Mouse (Mus musculus) hindbrain, postnatal 0 days (tissue): ENCODE measurements around the gene Rad9a. TPM values are rescaled to one million over a fixed set of nuclear protein-coding genes. Genes with fewer than 3 reads are reported as not detected.

Source experiments
- ATAC-seq: fragments of 200-750 bp; cut with Nextera tagmentation; 2 replicates; pipeline ENCODE4 v1.8.0; 2017; ENCODE audit warnings: mild to moderate bottlenecking, moderate TSS enrichment, moderate library complexity
- DNase-seq: peaks from one replicate; pipeline ENCODE4 v3.0.0-alpha.2; 2015; ENCODE audit warnings: low spot score
- H3K27ac ChIP-seq: fragments of 300-500 bp; sonication (generic); 2 replicates; pipeline ENCODE4 v1.5.1; 2014; ENCODE audit warnings: mild to moderate bottlenecking
- H3K27me3 ChIP-seq: fragments of 300-500 bp; sonication (generic); 2 replicates; pipeline ENCODE4 v1.6.1; 2014; ENCODE audit warnings: low read length, mixed read lengths; ENCODE audit not compliant: insufficient read depth
- H3K36me3 ChIP-seq: fragments of 300-500 bp; sonication (generic); 2 replicates; pipeline ENCODE4 v1.6.1; 2014; ENCODE audit warnings: low read length, mixed read lengths; ENCODE audit not compliant: insufficient read depth
- H3K4me1 ChIP-seq: fragments of 300-500 bp; sonication (generic); 2 replicates; pipeline ENCODE4 v1.6.1; 2014; ENCODE audit warnings: antibody characterized with exemption, low read length, mixed read lengths; ENCODE audit not compliant: insufficient read depth
- H3K4me2 ChIP-seq: fragments of 300-500 bp; sonication (generic); 2 replicates; pipeline ENCODE4 v1.6.1; 2014; ENCODE audit warnings: low read depth, mild to moderate bottlenecking, low read length, moderate library complexity, mixed read lengths
- H3K4me3 ChIP-seq: fragments of 300-500 bp; sonication (generic); 2 replicates; pipeline ENCODE4 v1.5.1; 2014; ENCODE audit warnings: low read length
- H3K9ac ChIP-seq: fragments of 300-500 bp; sonication (generic); replicated peaks from 2 replicates; pipeline ENCODE4 v1.6.1; 2014; ENCODE audit warnings: mild to moderate bottlenecking, low read length, moderate library complexity, mixed read lengths
- H3K9me3 ChIP-seq: fragments of 300-500 bp; sonication (generic); 2 replicates; pipeline ENCODE4 v1.6.1; 2016; ENCODE audit warnings: low read length, mixed read lengths
- CTCF ChIP-seq: IDR thresholded peaks from 2 replicates; pipeline ENCODE4 v1.5.1; 2016; ENCODE audit warnings: antibody characterized with exemption, control low read depth, low read depth
- WGBS: fragments of 180-500 bp; shearing (Covaris S2); extraction: QIAGEN DNeasy Blood & Tissue Kit; methylation state at CpG from one replicate; pipeline ENCODE4 v1.1.7; 2014; 5-methylcytosine and 5-hydroxymethylcytosine counted together
- polyA plus RNA-seq: library from polyadenylated mRNA; unstranded; fragments of >200 nt; fragmentation: Nextera tagmentation; extraction: Ambion mirVana; gene quantifications from 2 replicates; pipeline ENCODE4 v1.2.1, GENCODE M21; 2015
- total RNA-seq: library from RNA; depleted of rRNA; stranded (reverse); fragments of >200 nt; gene quantifications from 2 replicates; pipeline ENCODE4 v1.2.3, GENCODE M21; 2014

Rad9a gene
- total and polyA plus RNA-seq, 2 experiments from 2014 or later: 14.6 to 15.8 TPM

- H3K4me3 ChIP-seq: no peak overlapping the region
- no peak overlapping the region for H3K9ac ChIP-seq
- ATAC-seq: no peak
- no peaks in the 10 kb centered on the region for H3K27me3 ChIP-seq
- 88% methylated on average over 7 of the region's 7 CpGs for WGBS
- no peak for DNase-seq
- H3K36me3 ChIP-seq: no peaks in the 10 kb centered on the region
- no peak for TF ChIP-seq CTCF
- no peaks in the 10 kb centered on the region for H3K9me3 ChIP-seq
- no peak overlapping the region for H3K27ac ChIP-seq
- H3K4me1 ChIP-seq: peaks cover 14% of the 10 kb centered on the region
- no peak overlapping the region for H3K4me2 ChIP-seq
These were observed 21.1 kb downstream of the Rad9a start for GRCm38 (mm10) chr19:4180411-4180810.

- Histone ChIP-seq H3K9me3 (no peaks in the 10 kb centered on the region), H3K9ac (no peak within 1 kb of the TSS), H3K36me3 (no peaks in the 10 kb centered on the region), H3K27ac (no peak within 1 kb of the TSS), H3K4me1 (peaks cover 10% of the 10 kb centered on the region; the same call in 1 of the 2 replicates), H3K27me3 (no peaks in the 10 kb centered on the region), H3K4me2 (peak within 1 kb of the TSS; percentile 24), H3K4me3 (no peak within 1 kb of the TSS)
- no peak for TF ChIP-seq CTCF
- 13% methylated on average over 11 of the region's 11 CpGs for WGBS
- DNase-seq: no peak
- peak; percentile 39; the same call in 1 of the 2 replicates for ATAC-seq
These were observed 26.0 kb downstream of the Rad9a start, which contains the start of gene Carns1 for GRCm38 (mm10) chr19:4175368-4175947. Gene Carns1 (minus strand): TSS chr19:4175479.

- Histone ChIP-seq H3K27ac (no peak overlapping the region), H3K9me3 (no peaks in the 10 kb centered on the region), H3K4me2 (no peak overlapping the region), H3K4me1 (peaks cover 16% of the 10 kb centered on the region), H3K9ac (no peak overlapping the region), H3K27me3 (no peaks in the 10 kb centered on the region), H3K36me3 (no peaks in the 10 kb centered on the region), H3K4me3 (no peak overlapping the region)
- no peak for DNase-seq
- 62% methylated on average over 11 of the region's 11 CpGs for WGBS
- no peak for ATAC-seq
- TF ChIP-seq CTCF: no peak
These were observed 28.5 kb downstream of the Rad9a start for GRCm38 (mm10) chr19:4172925-4173324.

- Histone ChIP-seq H3K4me2 (no peak overlapping the region), H3K36me3 (no peaks in the 10 kb centered on the region), H3K27me3 (no peaks in the 10 kb centered on the region), H3K27ac (no peak overlapping the region), H3K4me1 (peaks cover 16% of the 10 kb centered on the region), H3K9me3 (no peaks in the 10 kb centered on the region), H3K9ac (no peak overlapping the region), H3K4me3 (no peak overlapping the region)
- no peak for ATAC-seq
- WGBS: 47% methylated on average over 13 of the region's 13 CpGs
- no peak for DNase-seq
- TF ChIP-seq CTCF: no peak
These were observed 29.8 kb downstream of the Rad9a start for GRCm38 (mm10) chr19:4171393-4172290.

- no peak overlapping the region for H3K4me2 ChIP-seq
- no peaks in the 10 kb centered on the region for H3K27me3 ChIP-seq
- no peak for DNase-seq
- no peak overlapping the region for H3K4me3 ChIP-seq
- H3K36me3 ChIP-seq: no peaks in the 10 kb centered on the region
- no peak overlapping the region for H3K27ac ChIP-seq
- no peaks in the 10 kb centered on the region for H3K9me3 ChIP-seq
- peaks cover 14% of the 10 kb centered on the region for H3K4me1 ChIP-seq
- TF ChIP-seq CTCF: no peak
- H3K9ac ChIP-seq: no peak overlapping the region
- no peak for ATAC-seq
- WGBS: 93% methylated on average over 10 of the region's 10 CpGs
These were observed 30.6 kb downstream of the Rad9a start for GRCm38 (mm10) chr19:4170723-4171392.

GRCm38 (mm10) chr19:4169810-4170209, 31.7 kb downstream of the Rad9a start:
- Histone ChIP-seq H3K9me3 (no peaks in the 10 kb centered on the region), H3K27me3 (no peaks in the 10 kb centered on the region), H3K4me1 (peaks cover 7% of the 10 kb centered on the region), H3K9ac (peak overlapping the region; percentile 78), H3K4me3 (peak overlapping the region; percentile 44), H3K27ac (peak overlapping the region; percentile 92), H3K36me3 (no peaks in the 10 kb centered on the region), H3K4me2 (peak overlapping the region; percentile 85)
- no peak for TF ChIP-seq CTCF
- 4% methylated on average over 27 of the region's 27 CpGs for WGBS
- peak; percentile 39 for ATAC-seq
- DNase-seq: no peak
